8 mouse cellular contexts compared by ENCODE assay signal in genomic region chr2:121957216-121957792, GRCm38 (mm10). TPM values are rescaled to one million over a fixed set of nuclear protein-coding genes. Genes with fewer than 3 reads are reported as not detected.
DNase-seq lines count a peak whose midpoint lies in the region; ATAC-seq and TF ChIP-seq lines count a peak whose summit lies in the region.

No protein-coding gene starts in this region.

- H3K27me3 ChIP-seq in heart, embryonic 10.5 days (ENCODE audit: insufficient read depth, poor library complexity, severe bottlenecking): no peaks in the 10 kb centered on the region
- no peaks in the 10 kb centered on the region for H3K27me3 ChIP-seq in E14TG2a.4 (ENCODE audit: insufficient read depth, low read length)
- no peaks in the 10 kb centered on the region for H3K27me3 ChIP-seq in forebrain, embryonic 12.5 days
- H3K27me3 ChIP-seq in liver, embryonic 15.5 days: peaks cover 3% of the 10 kb centered on the region; the same call in 1 of the 2 replicates

- peak overlapping the region; percentile 92 for H3K9ac ChIP-seq in forebrain, embryonic 12.5 days
- H3K9ac ChIP-seq in liver, embryonic 15.5 days: peak overlapping the region; percentile 89

- peak overlapping the region; percentile 96 for H3K4me3 ChIP-seq in heart, embryonic 10.5 days
- peak overlapping the region; percentile 99 for H3K4me3 ChIP-seq in E14TG2a.4 (replicated peaks; ENCODE audit: low read length)
- peak overlapping the region; percentile 91 for H3K4me3 ChIP-seq in forebrain, embryonic 12.5 days (replicated peaks)
- H3K4me3 ChIP-seq in liver, embryonic 15.5 days (replicated peaks): peak overlapping the region; percentile 95

- 7% methylated on average over 8 of the region's 8 CpGs for WGBS in heart, embryonic 10.5 days
- WGBS in forebrain, embryonic 12.5 days: 16% methylated on average over 8 of the region's 8 CpGs
- 5% methylated on average over 8 of the region's 8 CpGs for WGBS in liver, embryonic 15.5 days (ENCODE audit: insufficient replicate concordance)

- intact Hi-C loops in heart, postnatal 36 days (cut with DNase I): loop anchor here (10.0 kb wide), 1 partner anchor 407 kb away; the partner anchor contains the start of gene Shf

- peak overlapping the region; percentile 97; the same call in 1 of the 2 replicates for H3K27ac ChIP-seq in heart, embryonic 10.5 days
- H3K27ac ChIP-seq in forebrain, embryonic 12.5 days: no peak overlapping the region
- H3K27ac ChIP-seq in liver, embryonic 15.5 days (replicated peaks): peak overlapping the region; percentile 94; the same call in 1 of the 2 replicates

- TF ChIP-seq CTCF in E14TG2a.4 (conservative IDR thresholded peaks at IDR 0.05; ENCODE audit: low read length): no peak

- H3K4me2 ChIP-seq in forebrain, embryonic 12.5 days: peak overlapping the region; percentile 78
- peak overlapping the region; percentile 85 for H3K4me2 ChIP-seq in liver, embryonic 15.5 days

- peaks cover 23% of the 10 kb centered on the region for H3K36me3 ChIP-seq in heart, embryonic 10.5 days
- H3K36me3 ChIP-seq in E14TG2a.4 (ENCODE audit: insufficient read depth, low read length): peaks cover 24% of the 10 kb centered on the region
- peaks cover 3% of the 10 kb centered on the region for H3K36me3 ChIP-seq in forebrain, embryonic 12.5 days (replicated peaks)
- peaks cover 19% of the 10 kb centered on the region for H3K36me3 ChIP-seq in liver, embryonic 15.5 days (replicated peaks)

- H3K4me1 ChIP-seq in heart, embryonic 10.5 days: peaks cover 12% of the 10 kb centered on the region; the same call in 1 of the 2 replicates
- peaks cover 24% of the 10 kb centered on the region for H3K4me1 ChIP-seq in E14TG2a.4 (replicated peaks; ENCODE audit: low read depth, low read length)
- H3K4me1 ChIP-seq in forebrain, embryonic 12.5 days: peaks cover 26% of the 10 kb centered on the region
- H3K4me1 ChIP-seq in liver, embryonic 15.5 days (replicated peaks): peaks cover 24% of the 10 kb centered on the region

- H3K9me3 ChIP-seq in heart, embryonic 10.5 days: no peaks in the 10 kb centered on the region
- H3K9me3 ChIP-seq in E14TG2a.4 (ENCODE audit: low read length): no peaks in the 10 kb centered on the region
- H3K9me3 ChIP-seq in forebrain, embryonic 12.5 days: no peaks in the 10 kb centered on the region
- H3K9me3 ChIP-seq in liver, embryonic 15.5 days (replicated peaks): no peaks in the 10 kb centered on the region

- no peak for ATAC-seq in forebrain, embryonic 12.5 days (ENCODE audit: low FRiP score)
- ATAC-seq in liver, embryonic 15.5 days (ENCODE audit: insufficient read depth): no peak

- no peak for DNase-seq in heart, embryonic 10.5 days (ENCODE audit: low spot score)
- no peak for DNase-seq in heart, postnatal 36 days
- DNase-seq in testis, postnatal 10 days (ENCODE audit: low spot score): no peak
- no peak for DNase-seq in ovary, postnatal 14 days (ENCODE audit: low spot score)
- DNase-seq in cerebellum, postnatal 4 days (ENCODE audit: low spot score in 2 of 2): no peak

RNA-seq across cellular contexts. Expression of gene Mageb3, which starts 1.4 kb away (rescaled TPM):
- 0.06 and 0.25 TPM in 2 replicates for polyA plus RNA-seq in heart, embryonic 10.5 days (2016; fragmentation: Nextera tagmentation; extraction: Ambion mirVana)
- total RNA-seq in heart, postnatal 36 days (2021): not detected
- 0.54 and 0.56 TPM in 2 replicates for polyA plus RNA-seq in forebrain, embryonic 12.5 days (2016; fragmentation: Nextera tagmentation; extraction: Ambion mirVana)
- 0.05 and 0.09 TPM in 2 replicates for polyA plus RNA-seq in liver, embryonic 15.5 days (2015; fragmentation: Nextera tagmentation; extraction: Ambion mirVana)

RNA-seq across cellular contexts. Expression of gene Ctdspl2, which starts 1.5 kb away (rescaled TPM):
- 41.5 and 49.3 TPM in 2 replicates for polyA plus RNA-seq in heart, embryonic 10.5 days (2016; fragmentation: Nextera tagmentation; extraction: Ambion mirVana)
- total RNA-seq in heart, postnatal 36 days (2021): 10 to 100 TPM; 12.7 to 14.2 TPM
- polyA plus RNA-seq in forebrain, embryonic 12.5 days (2016; fragmentation: Nextera tagmentation; extraction: Ambion mirVana): 73.0 and 78.9 TPM in 2 replicates
- polyA plus RNA-seq in liver, embryonic 15.5 days (2015; fragmentation: Nextera tagmentation; extraction: Ambion mirVana): 14.3 and 14.5 TPM in 2 replicates
